Mouse (Mus musculus): ENCODE data around the gene Hist1h3f. TPM values are rescaled to one million over a fixed set of nuclear protein-coding genes. Genes with fewer than 3 reads are reported as not detected.

Gene Hist1h3f
- 0.25 and 0.37 TPM in 2 replicates for polyA plus RNA-seq (2015; fragmentation: Nextera tagmentation; extraction: Ambion mirVana)

GRCm38 (mm10) chr13:23543965-23544786 is at the start of gene Hist1h3f:
Gene Hist1h3f (plus strand): TSS chr13:23544052.
- no peaks in the 10 kb centered on the region for H3K36me3 ChIP-seq
- peak within 1 kb of the TSS; percentile 95 for H3K27ac ChIP-seq (replicated peaks)
- H3K4me3 ChIP-seq (replicated peaks): peak within 1 kb of the TSS; percentile 50
- no peaks in the 10 kb centered on the region for H3K9me3 ChIP-seq (replicated peaks)
- 2% methylated on average over 23 of the region's 45 CpGs for WGBS
- H3K9ac ChIP-seq: peak within 1 kb of the TSS; percentile 47
- H3K4me2 ChIP-seq (replicated peaks): peak within 1 kb of the TSS; percentile 70
- peaks cover 4% of the 10 kb centered on the region; the same call in 1 of the 2 replicates for H3K4me1 ChIP-seq
- H3K27me3 ChIP-seq: no peaks in the 10 kb centered on the region
- ATAC-seq (ENCODE audit: insufficient number of reproducible peaks, low FRiP score, low TSS enrichment, low read depth): peak; percentile 91

DNA sequence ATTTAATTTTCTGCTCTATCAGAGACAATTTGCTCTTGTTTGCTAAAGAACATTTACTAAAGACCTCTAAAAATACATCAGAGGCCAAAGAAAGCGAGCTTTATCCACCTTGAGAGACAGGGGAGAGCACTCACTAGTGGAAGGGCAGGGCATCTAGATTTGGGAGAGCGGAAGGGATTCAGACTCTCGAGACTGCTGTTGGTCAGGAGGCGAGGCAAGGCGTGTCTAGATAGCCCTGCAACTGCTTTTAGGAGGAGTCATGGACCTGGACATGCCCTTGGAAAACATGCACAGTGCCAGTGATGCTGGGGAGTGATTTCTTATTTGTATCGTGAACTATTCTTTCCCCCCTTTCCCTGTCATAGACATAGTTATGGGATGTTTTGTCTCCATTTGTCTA is 48.3 kb upstream of the Hist1h3f start:
- H3K9ac ChIP-seq: no peak overlapping the region
- WGBS: 71% methylated on average over 6 of the region's 6 CpGs

DNA sequence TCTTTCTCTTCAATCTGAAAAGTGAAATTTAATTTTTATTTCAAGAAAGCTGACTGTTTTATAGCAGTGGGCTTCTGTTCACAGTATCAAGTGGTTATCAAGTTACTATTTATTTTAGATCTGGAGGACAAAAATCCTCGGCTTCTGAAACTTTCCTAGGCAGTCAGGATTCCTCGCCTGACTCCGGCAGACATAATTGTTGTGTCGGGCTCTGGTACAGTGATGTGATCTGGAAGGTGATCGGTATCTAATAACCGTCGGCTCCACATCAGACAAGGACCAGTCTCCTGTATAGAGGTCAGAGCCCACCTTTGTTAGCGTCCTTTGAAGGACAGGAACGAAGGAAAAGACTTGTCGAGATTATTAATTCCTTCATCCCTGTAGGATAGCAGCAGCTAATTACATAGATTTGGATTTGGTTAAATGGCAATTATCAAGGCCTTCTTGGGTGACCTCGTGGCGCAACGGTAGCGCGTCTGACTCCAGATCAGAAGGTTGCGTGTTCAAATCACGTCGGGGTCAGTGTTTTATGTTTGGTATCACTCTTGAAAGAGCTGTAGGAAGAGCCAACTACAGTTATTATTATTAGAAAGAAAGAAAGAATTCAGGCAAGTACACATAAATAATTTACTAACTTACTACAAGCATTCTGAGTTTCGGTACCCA is 46.1 kb upstream of the Hist1h3f start:
- H3K36me3 ChIP-seq: no peaks in the 10 kb centered on the region
- H3K27ac ChIP-seq (replicated peaks): no peak overlapping the region
- no peak overlapping the region for H3K9ac ChIP-seq
- peaks cover 11% of the 10 kb centered on the region; the same call in 1 of the 2 replicates for H3K4me1 ChIP-seq
- 6% methylated on average over 19 of the region's 19 CpGs for WGBS
- no peak for ATAC-seq (ENCODE audit: insufficient number of reproducible peaks, low FRiP score, low TSS enrichment, low read depth)
- no peaks in the 10 kb centered on the region for H3K9me3 ChIP-seq (replicated peaks)
- H3K27me3 ChIP-seq: no peaks in the 10 kb centered on the region
- peak overlapping the region; percentile 34 for H3K4me3 ChIP-seq (replicated peaks)
- peak overlapping the region; percentile 41 for H3K4me2 ChIP-seq (replicated peaks)

More for the DNA sequence above, 48.3 kb upstream of the Hist1h3f start:
- H3K4me1 ChIP-seq: peaks cover 16% of the 10 kb centered on the region; the same call in 1 of the 2 replicates
- H3K27me3 ChIP-seq: no peaks in the 10 kb centered on the region
- no peak for ATAC-seq (ENCODE audit: insufficient number of reproducible peaks, low FRiP score, low TSS enrichment, low read depth)
- no peak overlapping the region for H3K4me2 ChIP-seq (replicated peaks)
- no peak overlapping the region for H3K27ac ChIP-seq (replicated peaks)
- no peaks in the 10 kb centered on the region for H3K36me3 ChIP-seq
- no peak overlapping the region for H3K4me3 ChIP-seq (replicated peaks)
- H3K9me3 ChIP-seq (replicated peaks): no peaks in the 10 kb centered on the region

DNA sequence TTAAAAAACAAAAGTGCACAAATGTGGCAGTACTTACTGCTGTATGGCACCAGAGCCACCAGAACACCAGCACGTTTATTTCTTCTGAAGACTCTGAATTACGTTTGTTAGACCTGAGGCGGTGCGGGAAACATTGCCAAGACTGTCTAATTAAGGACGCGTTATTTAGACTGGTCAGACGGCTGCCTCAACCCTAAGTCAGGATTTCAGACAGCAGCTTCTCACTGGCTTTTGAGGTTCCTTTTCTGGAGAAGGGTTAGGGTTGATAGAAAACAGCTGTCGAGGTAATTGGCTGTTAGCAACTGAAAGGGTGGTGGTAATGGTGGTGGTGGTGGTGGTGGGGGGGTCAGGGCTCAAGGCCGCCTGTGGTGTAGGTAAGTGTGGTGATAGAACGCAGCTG is 45.2 kb upstream of the Hist1h3f start:
- WGBS: 4% methylated on average over 10 of the region's 10 CpGs
- no peak for ATAC-seq (ENCODE audit: insufficient number of reproducible peaks, low FRiP score, low TSS enrichment, low read depth)
- Histone ChIP-seq H3K36me3 (no peaks in the 10 kb centered on the region), H3K27me3 (no peaks in the 10 kb centered on the region), H3K4me1 (peaks cover 13% of the 10 kb centered on the region; the same call in 1 of the 2 replicates), H3K9ac (no peak overlapping the region), H3K9me3 (replicated peaks) (no peaks in the 10 kb centered on the region), H3K4me2 (replicated peaks) (peak overlapping the region; percentile 41), H3K27ac (replicated peaks) (no peak overlapping the region), H3K4me3 (replicated peaks) (peak overlapping the region; percentile 34)

DNA sequence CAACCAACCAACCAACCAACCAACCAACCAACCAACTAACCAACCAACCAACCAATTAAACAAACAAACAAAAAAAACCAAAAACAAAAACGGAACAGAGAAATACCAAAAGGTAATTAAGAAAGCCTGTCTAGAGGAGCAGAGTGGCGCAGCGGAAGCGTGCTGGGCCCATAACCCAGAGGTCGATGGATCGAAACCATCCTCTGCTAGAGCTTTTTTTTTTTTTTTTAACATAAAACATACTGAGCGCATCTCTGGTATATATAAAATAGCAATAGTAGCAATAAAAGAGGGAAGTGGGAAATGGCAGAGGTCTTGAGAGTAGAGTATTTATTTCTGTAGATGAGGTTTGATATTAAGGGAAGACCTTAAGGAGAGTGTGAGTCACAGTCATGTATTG is 43.9 kb upstream of the Hist1h3f start:
- Histone ChIP-seq H3K27ac (replicated peaks) (no peak overlapping the region), H3K36me3 (no peaks in the 10 kb centered on the region), H3K9ac (no peak overlapping the region), H3K4me1 (peaks cover 15% of the 10 kb centered on the region; the same call in 1 of the 2 replicates), H3K4me2 (replicated peaks) (no peak overlapping the region), H3K9me3 (replicated peaks) (no peaks in the 10 kb centered on the region), H3K4me3 (replicated peaks) (no peak overlapping the region), H3K27me3 (no peaks in the 10 kb centered on the region)
- ATAC-seq (ENCODE audit: insufficient number of reproducible peaks, low FRiP score, low TSS enrichment, low read depth): no peak
- WGBS: 11% methylated on average over 7 of the region's 7 CpGs

DNA sequence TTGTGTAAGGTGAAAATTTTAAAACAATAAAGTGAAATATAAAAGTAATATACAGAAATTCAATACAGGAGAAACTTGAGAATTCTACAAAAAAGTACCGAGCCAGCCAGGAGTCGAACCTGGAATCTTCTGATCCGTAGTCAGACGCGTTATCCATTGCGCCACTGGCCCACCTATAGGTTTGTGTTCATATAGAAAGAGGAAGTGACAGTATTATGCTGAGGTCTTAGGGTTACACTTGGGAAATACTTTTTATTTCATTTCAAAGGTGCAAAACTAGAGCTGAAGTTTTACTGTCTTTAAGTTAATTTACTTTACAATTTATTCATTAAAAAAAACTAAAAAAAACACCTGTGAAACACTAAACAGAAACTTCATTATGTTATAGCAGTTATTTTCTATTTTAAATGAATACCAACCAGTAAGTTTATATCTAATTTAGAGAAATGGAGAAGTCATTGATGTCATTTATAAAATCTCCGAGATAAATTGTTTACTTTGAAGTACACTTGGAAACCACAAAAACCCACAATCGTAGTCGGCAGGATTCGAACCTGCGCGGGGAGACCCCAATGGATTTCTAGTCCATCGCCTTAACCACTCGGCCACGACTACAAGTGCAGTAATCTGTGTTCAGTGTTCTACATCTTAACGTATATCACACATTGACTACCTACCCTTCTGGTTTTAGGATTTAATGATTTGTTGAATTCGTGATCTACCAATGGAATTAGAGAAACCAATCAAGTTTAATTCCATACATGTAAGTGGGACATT is 43.2 kb upstream of the Hist1h3f start:
- no peak overlapping the region for H3K9ac ChIP-seq
- H3K27ac ChIP-seq (replicated peaks): no peak overlapping the region
- 0 out of 2 replicates have a peak, but pooled peaks have one; percentile 50 for ATAC-seq (ENCODE audit: insufficient number of reproducible peaks, low FRiP score, low TSS enrichment, low read depth)
- H3K36me3 ChIP-seq: no peaks in the 10 kb centered on the region
- H3K9me3 ChIP-seq (replicated peaks): no peaks in the 10 kb centered on the region
- H3K4me1 ChIP-seq: peaks cover 22% of the 10 kb centered on the region; the same call in 1 of the 2 replicates
- 4% methylated on average over 17 of the region's 17 CpGs for WGBS
- H3K27me3 ChIP-seq: no peaks in the 10 kb centered on the region
- H3K4me2 ChIP-seq (replicated peaks): no peak overlapping the region
- H3K4me3 ChIP-seq (replicated peaks): no peak overlapping the region

DNA sequence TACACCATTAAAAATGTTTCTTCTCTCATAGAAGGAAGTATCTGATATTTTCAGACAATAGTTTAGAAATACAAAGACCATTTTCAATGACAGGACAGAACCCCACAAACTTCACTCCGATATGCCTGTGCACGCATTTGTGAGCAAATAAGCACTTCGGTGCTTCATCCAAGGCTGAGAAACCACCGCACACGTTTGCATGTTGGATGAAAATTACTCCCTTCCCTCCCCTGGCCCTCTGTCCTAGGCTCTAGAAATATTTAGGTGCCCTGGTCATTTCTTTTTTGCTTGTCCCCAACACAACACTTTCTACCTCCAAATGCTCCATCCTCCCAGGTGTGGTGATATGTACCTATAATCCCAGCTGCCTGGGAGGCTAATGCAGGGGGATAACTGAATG is 42.3 kb upstream of the Hist1h3f start:
- peak overlapping the region; percentile 9 for H3K4me2 ChIP-seq (replicated peaks)
- 19% methylated on average over 5 of the region's 5 CpGs for WGBS
- H3K36me3 ChIP-seq: no peaks in the 10 kb centered on the region
- no peaks in the 10 kb centered on the region for H3K9me3 ChIP-seq (replicated peaks)
- peaks cover 26% of the 10 kb centered on the region; the same call in 1 of the 2 replicates for H3K4me1 ChIP-seq
- H3K27me3 ChIP-seq: no peaks in the 10 kb centered on the region
- H3K9ac ChIP-seq: no peak overlapping the region
- no peak for ATAC-seq (ENCODE audit: insufficient number of reproducible peaks, low FRiP score, low TSS enrichment, low read depth)
- H3K27ac ChIP-seq (replicated peaks): no peak overlapping the region
- H3K4me3 ChIP-seq (replicated peaks): no peak overlapping the region

- no peaks in the 10 kb centered on the region for H3K27me3 ChIP-seq
- H3K4me3 ChIP-seq (replicated peaks): no peak overlapping the region
- H3K4me2 ChIP-seq (replicated peaks): peak overlapping the region; percentile 9
- WGBS: 29% methylated on average over 9 of the region's 9 CpGs
- no peak overlapping the region for H3K27ac ChIP-seq (replicated peaks)
- H3K9me3 ChIP-seq (replicated peaks): no peaks in the 10 kb centered on the region
- no peaks in the 10 kb centered on the region for H3K36me3 ChIP-seq
- ATAC-seq (ENCODE audit: insufficient number of reproducible peaks, low FRiP score, low TSS enrichment, low read depth): no peak
- no peak overlapping the region for H3K9ac ChIP-seq
- peaks cover 26% of the 10 kb centered on the region; the same call in 1 of the 2 replicates for H3K4me1 ChIP-seq
Measured at GRCm38 (mm10) chr13:23502031-23502567, 41.8 kb upstream of the Hist1h3f start.

DNA sequence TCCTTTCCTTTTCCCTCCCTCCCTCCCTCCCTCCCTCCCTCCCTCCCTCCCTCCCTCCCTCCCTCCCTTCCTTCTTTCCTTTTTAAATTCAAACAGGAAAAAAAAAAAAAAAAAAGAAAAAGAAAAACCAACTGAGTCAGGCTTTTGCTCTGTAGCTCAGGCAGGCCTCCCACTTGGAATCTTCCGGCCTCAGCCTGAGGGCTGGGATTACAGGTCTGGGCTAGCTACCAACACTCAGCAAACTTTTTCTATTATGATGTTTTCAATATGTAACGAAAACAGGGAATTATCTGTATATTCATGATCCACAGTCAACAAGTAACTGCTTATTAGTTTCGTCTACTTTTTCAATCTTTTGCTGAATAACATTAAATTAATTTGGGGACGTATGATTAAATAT is 40.9 kb upstream of the Hist1h3f start:
- no peak for ATAC-seq (ENCODE audit: insufficient number of reproducible peaks, low FRiP score, low TSS enrichment, low read depth)
- no peaks in the 10 kb centered on the region for H3K9me3 ChIP-seq (replicated peaks)
- H3K27ac ChIP-seq (replicated peaks): no peak overlapping the region
- no peaks in the 10 kb centered on the region for H3K36me3 ChIP-seq
- no peaks in the 10 kb centered on the region for H3K27me3 ChIP-seq
- no peak overlapping the region for H3K4me2 ChIP-seq (replicated peaks)
- peaks cover 29% of the 10 kb centered on the region; the same call in 1 of the 2 replicates for H3K4me1 ChIP-seq
- 29% methylated on average over 4 of the region's 4 CpGs for WGBS
- H3K4me3 ChIP-seq (replicated peaks): no peak overlapping the region
- H3K9ac ChIP-seq: no peak overlapping the region

- no peak overlapping the region for H3K27ac ChIP-seq (replicated peaks)
- H3K9me3 ChIP-seq (replicated peaks): no peaks in the 10 kb centered on the region
- H3K27me3 ChIP-seq: no peaks in the 10 kb centered on the region
- WGBS: 2% methylated on average over 9 of the region's 9 CpGs
- no peak overlapping the region for H3K4me3 ChIP-seq (replicated peaks)
- peaks cover 22% of the 10 kb centered on the region; the same call in 1 of the 2 replicates for H3K4me1 ChIP-seq
- no peak for ATAC-seq (ENCODE audit: insufficient number of reproducible peaks, low FRiP score, low TSS enrichment, low read depth)
- H3K9ac ChIP-seq: no peak overlapping the region
- no peaks in the 10 kb centered on the region for H3K36me3 ChIP-seq
- H3K4me2 ChIP-seq (replicated peaks): peak overlapping the region; percentile 19; the same call in 1 of the 2 replicates
Measured at GRCm38 (mm10) chr13:23503797-23504196, 40.1 kb upstream of the Hist1h3f start.
